Mouse (Mus musculus) brain, embryonic 14.5 days (tissue): Measurements from ENCODE around the gene Sh3kbp1. TPM values are rescaled to one million over a fixed set of nuclear protein-coding genes. Genes with fewer than 3 reads are reported as not detected.

Source experiments
- DNase-seq: peaks from one replicate; pipeline ENCODE4 v3.0.0-alpha.2; 2011; ENCODE audit warnings: low read depth
- CTCF ChIP-seq: fragments of 200-500 bp; IDR thresholded peaks from 2 replicates; pipeline ENCODE4 v1.5.1; 2012; ENCODE audit warnings: inconsistent platforms, mild to moderate bottlenecking, moderate library complexity, borderline replicate concordance; ENCODE audit not compliant: insufficient read depth, insufficient read length; ENCODE audit errors: extremely low read depth
- POLR2A ChIP-seq: fragments of 200-500 bp; IDR thresholded peaks from 2 replicates; pipeline ENCODE4 v1.6.1; 2012; ENCODE audit warnings: mild to moderate bottlenecking, inconsistent platforms, borderline replicate concordance; ENCODE audit not compliant: poor library complexity, insufficient read depth, insufficient read length, severe bottlenecking; ENCODE audit errors: extremely low read depth
- polyA plus RNA-seq: library from polyadenylated mRNA; depleted of rRNA; stranded (reverse); fragments of >200 nt; gene quantifications from 2 replicates; pipeline ENCODE4 v1.2.3, GENCODE M21; 2012

Gene Sh3kbp1
- polyA plus RNA-seq, 1 experiment: 34.4 TPM

DNA sequence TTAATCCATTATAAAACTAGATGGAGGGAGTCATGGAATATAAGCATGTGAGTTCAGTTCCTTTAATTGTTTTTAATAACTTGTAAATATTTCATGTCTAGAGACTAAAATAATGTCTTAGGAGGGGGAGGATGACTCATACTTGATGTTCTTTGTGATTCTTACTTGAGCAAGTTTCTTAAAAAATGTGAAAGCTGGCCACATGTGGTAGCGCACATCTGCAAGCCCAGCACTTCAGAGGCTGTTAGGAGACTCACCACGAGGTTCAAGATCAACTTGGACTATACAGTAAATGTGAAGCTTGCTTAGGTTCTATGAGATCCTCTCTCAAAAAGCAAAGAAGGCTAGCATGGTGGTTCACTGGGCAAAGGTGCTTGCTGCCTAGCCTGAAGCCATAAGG is 245.4 kb downstream of the Sh3kbp1 start:
- DNase-seq: no peak
- no peak for TF ChIP-seq CTCF
- no peak for TF ChIP-seq POLR2A

DNA sequence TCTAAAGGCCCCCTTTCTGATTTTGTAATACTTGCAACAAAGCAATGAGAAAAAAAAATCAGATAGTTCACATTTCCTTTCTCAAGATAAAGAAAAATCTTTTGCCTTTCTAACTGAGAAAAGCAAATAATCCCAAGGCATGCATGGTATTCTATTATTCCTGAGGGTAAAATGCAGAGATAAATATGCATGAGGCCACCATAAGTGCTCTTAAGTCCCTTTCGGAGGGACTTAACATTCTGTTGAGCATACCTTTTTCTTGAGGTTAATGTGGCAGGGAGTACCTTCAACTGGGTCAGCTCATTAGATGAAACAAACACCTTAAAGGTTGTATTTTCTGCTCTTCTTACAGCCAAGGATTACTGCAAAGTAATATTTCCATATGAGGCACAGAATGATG is 250.7 kb downstream of the Sh3kbp1 start:
- no peak for TF ChIP-seq POLR2A
- TF ChIP-seq CTCF: no peak
- DNase-seq: no peak

DNA sequence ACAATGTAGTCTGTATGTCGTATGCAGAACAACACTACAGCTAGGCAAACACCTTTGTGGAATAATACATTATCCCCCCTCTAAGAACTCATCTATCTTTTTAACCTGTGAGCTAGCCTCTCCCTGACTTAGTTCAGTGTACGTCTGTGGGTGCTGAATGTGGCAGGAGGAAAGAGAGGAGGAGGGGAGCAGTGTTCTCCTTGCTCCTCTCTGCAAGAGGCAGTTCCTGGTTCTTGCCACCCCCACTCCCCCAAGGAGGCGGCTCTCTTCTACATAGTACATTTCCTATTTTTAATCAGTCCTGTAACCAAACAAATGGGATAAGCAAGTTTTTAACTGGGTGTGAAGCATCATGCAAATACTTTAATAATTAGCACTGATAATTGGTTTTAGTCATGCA is 252.4 kb downstream of the Sh3kbp1 start:
- no peak for DNase-seq
- no peak for TF ChIP-seq CTCF
- no peak for TF ChIP-seq POLR2A

DNA sequence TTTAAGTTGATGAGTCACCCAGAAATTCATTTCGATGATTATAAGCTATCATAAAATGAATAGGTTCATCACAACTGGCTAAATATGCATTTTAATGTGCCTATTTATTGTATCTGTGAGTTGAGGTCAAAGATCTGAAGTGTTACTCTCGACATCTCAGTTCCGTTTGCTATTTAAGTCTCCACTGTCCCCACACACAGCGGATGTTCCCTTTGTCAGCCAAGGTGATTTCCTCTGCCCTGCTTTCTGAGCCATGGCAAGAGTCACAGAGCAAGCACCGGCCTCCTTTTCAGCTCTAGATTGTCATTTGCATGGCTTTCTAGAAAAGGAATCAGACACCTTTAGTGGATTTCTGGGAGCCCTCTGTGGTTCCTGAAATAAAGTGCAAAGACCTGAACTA is 254.5 kb downstream of the Sh3kbp1 start:
- DNase-seq: no peak
- TF ChIP-seq POLR2A: no peak
- TF ChIP-seq CTCF: no peak

DNA sequence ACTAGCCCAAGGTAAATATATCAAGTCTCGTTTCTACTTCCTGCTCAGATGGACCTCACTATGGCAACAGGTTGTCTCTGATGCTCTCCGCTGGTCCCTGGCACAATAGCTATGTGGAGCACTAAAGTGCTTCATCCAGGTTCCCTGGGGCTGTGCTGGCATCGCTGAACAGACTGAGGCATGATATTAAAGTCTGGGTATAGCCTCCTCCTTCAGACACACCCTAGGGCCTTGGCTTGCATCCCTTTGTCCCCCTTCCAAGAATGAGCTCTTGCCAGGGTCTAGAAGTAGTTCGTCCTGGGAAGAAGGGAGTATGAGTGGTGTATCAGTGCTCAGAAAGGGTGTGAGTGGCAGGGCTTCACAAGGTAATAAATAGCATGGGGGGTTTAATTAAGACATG is 269.5 kb downstream of the Sh3kbp1 start:
- TF ChIP-seq CTCF: no peak
- TF ChIP-seq POLR2A: no peak
- DNase-seq: peak; percentile 61

DNA sequence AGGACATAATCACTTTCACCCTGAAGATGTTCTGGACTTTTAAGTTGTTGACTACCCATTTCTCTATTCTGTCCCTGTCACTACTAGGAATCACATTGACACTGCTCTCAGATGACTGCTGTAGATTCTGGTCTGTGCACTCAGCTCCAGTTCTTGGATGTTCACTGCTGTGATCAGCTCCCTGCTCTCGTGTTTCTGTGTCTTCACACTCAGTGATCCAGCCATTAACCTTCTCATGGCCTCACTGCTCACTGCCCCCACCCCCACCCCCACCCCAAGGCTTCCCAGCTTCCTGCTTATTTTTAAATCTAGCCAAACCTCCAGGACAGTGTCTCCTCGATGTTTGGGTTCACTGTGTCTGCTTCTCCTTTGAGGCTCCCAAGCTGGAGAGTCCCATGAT is 271.0 kb downstream of the Sh3kbp1 start:
- TF ChIP-seq CTCF: no peak
- TF ChIP-seq POLR2A: no peak
- no peak for DNase-seq

DNA sequence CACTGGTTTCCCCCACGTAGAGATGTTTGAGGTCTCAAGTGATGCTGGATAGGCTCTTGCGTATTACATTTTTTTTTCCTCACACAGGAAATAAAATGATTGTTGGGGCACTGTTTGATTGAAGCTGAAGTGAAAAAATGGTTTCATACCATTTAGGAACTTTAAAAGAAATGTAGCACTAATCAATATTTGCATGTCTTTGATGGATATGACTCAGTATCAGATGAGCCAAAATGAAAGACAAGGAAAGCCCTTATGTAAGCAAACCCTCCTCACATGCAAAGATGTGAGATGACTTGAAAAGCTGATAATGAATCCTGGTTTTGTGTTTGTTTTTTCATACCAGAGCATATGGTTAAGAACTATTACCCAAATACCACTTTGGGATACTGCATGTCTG is 272.0 kb downstream of the Sh3kbp1 start:
- no peak for TF ChIP-seq CTCF
- TF ChIP-seq POLR2A: no peak
- DNase-seq: no peak

DNA sequence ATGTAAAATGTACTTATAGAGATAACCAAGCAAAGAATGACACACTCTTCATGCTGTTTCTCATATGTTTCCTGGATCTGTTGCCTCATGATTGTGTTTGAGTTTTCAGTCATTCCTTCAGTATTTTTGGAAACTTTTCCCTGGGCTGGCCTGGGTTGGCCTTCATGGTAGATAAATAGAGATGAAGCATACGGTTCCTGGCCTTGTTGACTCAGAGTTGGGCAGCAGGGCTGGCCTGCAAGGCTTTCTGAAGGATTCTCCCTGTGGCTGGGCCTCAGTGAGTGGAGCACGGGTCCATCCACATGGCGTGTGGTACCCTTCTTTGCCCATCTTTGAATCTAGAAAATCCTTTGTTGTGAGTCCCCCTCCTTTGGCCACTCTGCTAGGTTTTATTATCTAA is 276.3 kb downstream of the Sh3kbp1 start:
- no peak for DNase-seq
- TF ChIP-seq CTCF: no peak
- TF ChIP-seq POLR2A: no peak

DNA sequence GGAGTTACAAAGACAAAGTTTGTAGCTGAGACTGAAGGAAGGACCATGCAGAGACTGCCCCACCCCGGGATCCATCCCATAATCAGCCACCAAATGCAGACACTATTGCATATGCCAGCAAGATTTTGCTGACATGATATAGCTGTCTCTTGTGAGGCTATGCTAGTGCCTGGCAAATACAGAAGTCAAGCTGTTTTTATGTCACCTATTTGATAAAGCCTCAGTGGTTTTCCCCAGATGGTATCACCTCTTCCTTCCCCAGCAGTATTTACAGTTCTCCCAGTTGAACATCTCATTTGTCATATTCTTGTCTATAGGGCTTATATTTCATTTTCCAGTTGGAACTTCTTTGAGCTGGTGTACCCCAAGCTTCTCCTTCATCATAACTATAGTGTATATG is 280.6 kb downstream of the Sh3kbp1 start:
- TF ChIP-seq POLR2A (no peak), CTCF (no peak)
- no peak for DNase-seq

DNA sequence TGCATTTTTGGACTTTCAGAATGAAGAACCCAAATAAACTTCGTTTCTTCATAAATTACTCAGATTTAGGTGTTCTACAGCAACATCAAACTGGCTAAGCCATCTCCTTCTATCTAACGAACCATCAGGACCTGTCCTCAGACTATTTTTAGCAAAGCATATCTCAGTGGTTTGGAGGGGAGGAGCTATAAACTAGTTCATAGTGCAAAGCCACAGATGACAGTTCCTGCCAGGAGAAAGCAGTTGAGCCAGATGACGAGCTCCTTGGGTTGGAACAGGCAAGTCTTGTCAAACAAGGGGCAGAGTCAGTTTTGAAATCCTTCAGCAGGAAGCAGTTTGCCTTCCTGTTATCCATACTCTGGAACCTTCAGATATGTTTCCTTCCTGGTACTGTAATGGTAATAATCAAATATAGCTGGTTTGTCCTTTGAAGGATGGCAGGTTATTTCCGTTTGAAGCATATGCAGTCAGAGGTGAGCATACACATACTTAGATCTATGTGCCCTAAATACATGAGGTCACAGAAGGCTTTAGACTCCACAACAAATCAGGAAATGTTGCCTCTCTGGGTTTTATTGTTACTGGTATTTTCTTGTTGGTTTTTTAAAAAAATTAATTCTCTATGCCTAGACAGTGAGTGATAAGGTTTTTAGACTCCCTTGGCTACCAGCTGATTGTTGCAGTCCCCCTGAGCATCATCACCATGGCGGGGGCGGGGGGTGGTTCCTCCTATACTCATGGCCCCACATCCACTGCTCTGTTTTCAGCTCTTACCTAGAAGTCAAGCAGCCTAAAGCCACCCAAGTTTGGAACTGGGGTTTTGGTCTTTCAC is 282.6 kb downstream of the Sh3kbp1 start:
- DNase-seq: no peak
- TF ChIP-seq CTCF (no peak), POLR2A (no peak)

DNA sequence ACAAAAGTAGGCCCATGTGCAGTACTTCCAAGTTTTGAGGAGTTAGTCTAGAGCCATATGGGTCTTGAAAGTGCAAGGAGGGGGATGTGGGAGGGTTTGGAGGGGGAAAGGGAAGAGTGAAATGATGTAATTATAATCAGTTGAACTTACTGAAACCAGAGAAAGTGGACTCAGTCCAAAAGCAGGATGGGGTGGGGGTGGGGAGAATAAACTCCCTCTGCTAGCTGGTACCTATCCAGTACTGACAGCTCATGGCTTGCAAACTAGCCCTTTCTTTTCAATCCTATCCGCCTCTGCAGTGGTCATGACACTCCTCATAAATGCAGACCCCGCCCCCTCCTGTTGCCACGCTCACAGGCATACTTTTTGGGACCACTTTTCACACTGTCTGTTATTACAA is 283.5 kb downstream of the Sh3kbp1 start:
- no peak for TF ChIP-seq POLR2A
- TF ChIP-seq CTCF: no peak
- DNase-seq: peak; percentile 62

DNA sequence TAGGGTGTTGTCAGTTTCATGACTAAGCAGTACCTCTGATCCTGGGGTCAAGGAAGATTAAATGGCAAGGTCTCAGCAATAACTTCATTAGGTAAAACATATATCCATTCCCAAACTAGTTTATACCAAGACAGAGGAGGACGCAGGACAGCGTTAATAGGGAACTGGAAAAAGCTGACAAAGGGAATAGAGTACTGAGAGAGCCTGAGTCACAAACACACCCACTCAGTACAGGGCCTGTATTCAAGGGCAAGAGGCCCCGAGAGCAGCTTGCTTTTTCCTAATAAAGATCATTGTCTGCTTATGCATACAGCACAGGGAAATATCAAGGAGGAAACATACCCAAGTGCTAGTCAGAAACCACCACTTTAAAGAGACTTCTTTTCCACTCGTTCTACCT is 284.5 kb downstream of the Sh3kbp1 start:
- DNase-seq: no peak
- no peak for TF ChIP-seq POLR2A
- no peak for TF ChIP-seq CTCF

DNA sequence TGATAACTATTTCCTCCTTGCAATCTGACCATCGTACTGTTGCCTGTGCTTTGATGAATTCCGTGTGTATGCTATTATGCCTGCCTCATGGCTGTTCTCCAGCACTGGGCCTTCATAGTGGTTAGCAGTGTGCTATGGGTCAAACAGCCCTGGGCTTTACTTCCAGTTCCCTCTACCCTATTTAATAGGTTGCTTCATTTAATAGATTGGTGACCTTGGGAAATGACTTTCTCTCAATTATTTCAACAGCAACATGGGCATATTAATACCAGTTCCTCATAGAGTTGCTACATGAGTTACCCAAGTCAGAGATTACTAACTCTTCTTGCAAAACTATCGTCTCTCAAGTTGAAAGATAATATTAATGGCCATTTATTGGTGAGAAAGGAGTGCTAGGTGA is 285.0 kb downstream of the Sh3kbp1 start:
- DNase-seq: no peak
- no peak for TF ChIP-seq POLR2A
- TF ChIP-seq CTCF: no peak

DNA sequence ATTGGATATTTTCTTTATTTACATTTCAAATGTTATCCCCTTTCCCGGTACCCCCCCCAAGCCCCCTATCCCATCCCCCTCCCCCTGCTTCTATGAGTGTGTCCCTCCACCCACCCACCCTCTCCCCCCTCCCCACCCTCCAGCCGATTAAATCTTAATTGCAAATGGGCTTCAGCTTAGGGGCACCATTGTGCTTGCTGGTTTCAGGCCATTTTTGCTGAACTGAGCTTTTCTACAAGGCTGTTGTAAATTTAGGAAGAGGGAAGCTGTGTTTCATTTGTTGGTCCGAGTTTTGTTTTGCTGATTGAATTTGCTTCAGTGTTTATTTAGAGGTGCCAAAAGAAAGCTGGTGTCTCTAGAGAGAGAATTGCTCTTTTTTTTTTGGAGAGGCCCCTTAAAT is 286.4 kb downstream of the Sh3kbp1 start:
- TF ChIP-seq POLR2A: no peak
- no peak for TF ChIP-seq CTCF
- peak; percentile 55 for DNase-seq

DNA sequence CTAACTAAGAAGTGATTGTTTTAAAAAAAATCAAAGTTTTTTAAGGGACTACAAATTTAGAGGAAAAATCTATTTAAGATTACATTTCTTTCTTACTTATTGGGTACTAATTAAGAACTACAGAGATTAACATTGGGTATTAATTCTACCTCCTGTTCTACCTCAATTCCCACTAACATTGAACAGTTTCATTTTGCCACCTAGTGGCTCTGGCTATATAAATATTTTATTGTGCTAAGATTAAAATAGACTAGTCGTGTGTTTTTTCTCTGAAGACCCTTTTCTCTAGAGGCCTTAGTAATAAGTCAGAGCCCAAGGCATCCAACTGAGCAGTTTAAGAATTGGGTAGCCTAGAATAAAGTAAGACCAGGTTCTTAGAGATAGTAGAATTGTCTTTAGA is 288.1 kb downstream of the Sh3kbp1 start:
- DNase-seq: peak; percentile 31

DNA sequence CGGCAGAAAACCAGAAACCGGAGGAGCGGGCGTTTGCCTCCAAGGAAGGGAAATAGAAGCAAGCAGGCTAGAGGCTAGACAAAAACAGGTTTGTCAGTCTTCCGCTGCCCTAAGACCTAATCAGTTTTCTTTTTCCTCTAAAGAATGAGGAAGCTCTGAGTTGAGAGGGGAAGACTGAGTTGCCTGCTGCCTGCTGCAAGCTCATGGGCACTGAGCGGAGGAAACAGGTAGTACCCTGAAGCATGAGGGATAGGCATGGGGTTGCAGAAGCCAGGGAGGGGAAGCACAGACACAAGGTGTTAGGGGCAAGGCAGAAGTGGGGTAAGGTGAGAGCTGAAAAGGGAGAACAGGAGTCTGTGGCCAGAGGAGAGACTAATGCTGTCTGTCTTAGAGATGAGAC is 297.7 kb downstream of the Sh3kbp1 start:
- DNase-seq: no peak
- TF ChIP-seq CTCF (no peak), POLR2A (no peak)

More for the DNA sequence above, 288.1 kb downstream of the Sh3kbp1 start:
- TF ChIP-seq CTCF (no peak), POLR2A (no peak)
